Mouse (Mus musculus) lung, postnatal 0 days (tissue): ENCODE results near the gene Glmp. TPM values are rescaled to one million over a fixed set of nuclear protein-coding genes. Genes with fewer than 3 reads are reported as not detected.

Source experiments
- ATAC-seq: fragments of 200-750 bp; cut with Nextera tagmentation; 2 replicates; pipeline ENCODE4 v1.8.0; 2017; ENCODE audit warnings: moderate library complexity
- DNase-seq: peaks from one replicate; pipeline ENCODE4 v3.0.0-alpha.2; 2016; ENCODE audit warnings: low spot score
- H3K27ac ChIP-seq: fragments of 300-500 bp; sonication (generic); 2 replicates; pipeline ENCODE4 v1.5.1; 2014; ENCODE audit warnings: antibody characterized with exemption, mild to moderate bottlenecking, low read length, mixed read lengths
- H3K27me3 ChIP-seq: fragments of 300-500 bp; sonication (generic); replicated peaks from 2 replicates; pipeline ENCODE4 v1.6.1; 2014; ENCODE audit warnings: low read length, mixed read lengths; ENCODE audit not compliant: insufficient read depth
- H3K36me3 ChIP-seq: fragments of 300-500 bp; sonication (generic); 2 replicates; pipeline ENCODE4 v1.6.1; 2014; ENCODE audit warnings: low read length, mixed read lengths; ENCODE audit not compliant: insufficient read depth
- H3K4me1 ChIP-seq: fragments of 300-500 bp; sonication (generic); 2 replicates; pipeline ENCODE4 v1.6.1; 2014; ENCODE audit warnings: antibody characterized with exemption, low read depth, low read length, mixed read lengths; ENCODE audit not compliant: insufficient read depth
- H3K4me2 ChIP-seq: fragments of 300-500 bp; sonication (generic); replicated peaks from 2 replicates; pipeline ENCODE4 v1.6.1; 2014; ENCODE audit warnings: low read depth, mild to moderate bottlenecking, low read length, moderate library complexity, mixed read lengths
- H3K4me3 ChIP-seq: fragments of 300-500 bp; sonication (generic); 2 replicates; pipeline ENCODE4 v1.5.1; 2014; ENCODE audit warnings: low read depth, low read length
- H3K9ac ChIP-seq: fragments of 300-500 bp; sonication (generic); replicated peaks from 2 replicates; pipeline ENCODE4 v1.6.1; 2014; ENCODE audit warnings: low read depth, mild to moderate bottlenecking
- H3K9me3 ChIP-seq: fragments of 300-500 bp; sonication (generic); 2 replicates; pipeline ENCODE4 v1.6.1; 2016; ENCODE audit warnings: low read length, mixed read lengths
- CTCF ChIP-seq: IDR thresholded peaks from 2 replicates; pipeline ENCODE4 v1.5.1; 2016; ENCODE audit warnings: antibody characterized with exemption, mild to moderate bottlenecking
- EP300 ChIP-seq: IDR thresholded peaks from 2 replicates; pipeline ENCODE4 v1.6.1; 2016; ENCODE audit warnings: antibody characterized with exemption, mild to moderate bottlenecking, control low read depth
- WGBS: fragments of 180-500 bp; shearing (Covaris S2); extraction: QIAGEN DNeasy Blood & Tissue Kit; methylation state at CpG from one replicate; pipeline ENCODE4 v1.1.7; 2014; 5-methylcytosine and 5-hydroxymethylcytosine counted together
- polyA plus RNA-seq: library from polyadenylated mRNA; unstranded; fragments of >200 nt; fragmentation: Nextera tagmentation; extraction: Ambion mirVana; gene quantifications from 2 replicates; pipeline ENCODE4 v1.2.1, GENCODE M21; 2015

Glmp gene
- polyA plus RNA-seq, 1 experiment from 2014 or later = 273 TPM

DNA sequence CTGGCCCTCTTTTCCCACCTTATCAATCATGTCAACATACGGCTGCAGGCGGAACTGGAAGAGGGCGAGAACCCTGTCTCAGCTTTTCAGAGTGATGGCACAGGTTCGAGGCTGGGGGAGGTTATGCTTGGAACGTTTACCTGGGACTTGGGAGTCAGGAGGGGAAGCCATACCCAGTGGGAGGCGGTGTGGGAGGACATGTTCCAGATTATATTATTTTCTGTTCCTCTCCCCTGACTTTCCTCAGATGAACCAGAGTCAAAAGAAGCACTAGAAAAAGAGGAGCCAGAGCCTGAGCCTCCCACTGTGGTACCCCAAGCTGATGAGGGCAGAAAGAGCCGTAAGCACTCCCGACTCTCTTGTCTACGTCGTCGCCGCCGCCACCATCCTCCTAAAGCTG is 25.9 kb downstream of the Glmp start:
- 78% methylated on average over 13 of the region's 13 CpGs for WGBS
- H3K9ac ChIP-seq = no peak overlapping the region
- H3K9me3 ChIP-seq = no peaks in the 10 kb centered on the region
- ATAC-seq (no peak), DNase-seq (no peak)
- peaks cover 75% of the 10 kb centered on the region for H3K36me3 ChIP-seq
- H3K27me3 ChIP-seq = no peaks in the 10 kb centered on the region
- no peaks in the 10 kb centered on the region for H3K4me1 ChIP-seq
- TF ChIP-seq EP300 = no peak
- no peak for TF ChIP-seq CTCF
- no peak overlapping the region for H3K4me2 ChIP-seq
- H3K27ac ChIP-seq = no peak overlapping the region
- H3K4me3 ChIP-seq = no peak overlapping the region

DNA sequence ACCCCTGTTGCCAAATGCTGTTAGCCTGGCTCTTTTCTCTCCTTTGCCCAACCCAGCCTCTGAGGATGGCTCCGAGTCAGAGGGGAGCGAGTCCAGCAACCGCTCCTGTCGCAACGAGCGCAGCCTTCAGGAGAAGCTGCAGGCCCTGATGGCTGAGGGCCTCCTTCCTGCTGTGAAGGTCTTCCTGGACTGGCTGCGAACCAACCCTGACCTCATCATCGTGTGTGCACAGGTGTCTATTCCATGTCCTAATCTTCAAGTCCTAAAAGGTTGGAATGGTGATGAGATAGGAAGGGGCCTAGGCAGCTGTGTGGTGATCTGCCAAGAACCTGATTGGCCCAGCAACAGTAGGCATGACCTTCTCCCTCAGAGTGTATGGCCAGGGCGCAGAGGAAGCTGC is 28.1 kb downstream of the Glmp start:
- 81% methylated on average over 9 of the region's 9 CpGs for WGBS
- Histone ChIP-seq H3K27me3 (no peaks in the 10 kb centered on the region), H3K36me3 (peaks cover 76% of the 10 kb centered on the region), H3K4me3 (no peak overlapping the region), H3K9ac (no peak overlapping the region), H3K9me3 (no peaks in the 10 kb centered on the region), H3K4me1 (no peaks in the 10 kb centered on the region), H3K4me2 (no peak overlapping the region), H3K27ac (no peak overlapping the region)
- ATAC-seq (no peak), DNase-seq (no peak)
- TF ChIP-seq EP300 (no peak), CTCF (no peak)

DNA sequence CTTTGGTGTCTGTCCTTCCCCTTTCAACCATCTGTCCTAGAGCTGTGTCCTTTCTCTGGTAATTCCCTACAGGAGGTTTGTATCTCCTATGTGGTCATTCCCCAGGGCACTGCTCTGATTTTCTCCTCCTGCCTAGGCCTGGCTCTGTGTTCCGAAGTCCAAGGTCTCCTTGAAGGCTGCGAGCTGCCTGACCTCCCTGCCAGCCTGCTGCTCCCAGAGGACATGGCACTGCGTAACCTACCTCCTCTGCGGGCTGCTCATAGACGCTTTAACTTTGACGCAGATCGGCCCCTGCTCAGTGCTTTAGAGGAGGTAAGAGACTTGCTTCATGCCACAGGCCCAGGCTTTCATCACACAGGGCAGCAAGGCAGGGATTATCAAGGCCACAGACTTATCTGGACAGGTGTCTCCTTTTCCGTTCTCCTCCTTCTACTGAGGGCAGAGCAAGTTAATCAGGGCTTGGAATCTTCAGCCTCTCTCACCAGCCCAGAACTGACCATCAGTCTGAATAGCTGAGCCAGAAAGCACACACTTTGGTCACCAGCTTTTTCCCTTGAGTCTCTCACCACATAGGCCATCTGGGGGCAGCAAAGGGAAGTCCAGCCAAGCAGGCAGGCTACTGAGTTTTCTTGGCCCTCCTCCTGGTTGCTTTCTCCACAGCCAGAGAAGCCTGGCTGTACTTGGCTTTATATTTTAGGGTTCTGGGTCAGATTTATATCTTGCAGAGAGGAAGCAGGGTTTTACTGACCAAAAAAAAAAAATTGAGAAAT is 29.8 kb downstream of the Glmp start:
- H3K9me3 ChIP-seq = no peaks in the 10 kb centered on the region
- ATAC-seq = no peak
- no peak for DNase-seq
- no peak overlapping the region for H3K4me3 ChIP-seq
- H3K36me3 ChIP-seq = peaks cover 75% of the 10 kb centered on the region
- WGBS = 90% methylated on average over 8 of the region's 8 CpGs
- no peaks in the 10 kb centered on the region for H3K27me3 ChIP-seq
- H3K9ac ChIP-seq = no peak overlapping the region
- TF ChIP-seq EP300 (no peak), CTCF (no peak)
- H3K4me1 ChIP-seq = no peaks in the 10 kb centered on the region
- H3K4me2 ChIP-seq = no peak overlapping the region
- H3K27ac ChIP-seq = no peak overlapping the region

DNA sequence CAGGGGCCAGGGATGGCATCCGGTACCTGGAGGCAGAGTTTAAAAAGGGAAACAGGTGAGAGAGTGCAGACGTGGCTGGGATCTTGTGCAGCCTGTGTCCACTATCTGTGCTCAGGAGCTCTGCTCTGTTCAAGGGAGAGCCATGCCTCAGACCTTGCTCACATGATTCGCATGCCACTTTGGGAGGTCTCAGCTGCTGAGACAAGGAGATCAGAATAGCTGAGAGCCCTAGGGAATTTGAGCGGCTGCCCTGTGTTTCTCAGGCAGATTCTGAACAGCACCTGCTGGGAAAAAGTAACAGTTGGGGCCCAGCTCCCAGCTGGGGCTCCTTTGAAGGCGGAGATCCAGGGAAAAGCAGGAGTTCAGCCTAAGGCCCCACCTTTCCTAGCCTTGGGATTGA is 34.8 kb downstream of the Glmp start:
- Histone ChIP-seq H3K4me3 (no peak overlapping the region), H3K9ac (no peak overlapping the region), H3K36me3 (peaks cover 54% of the 10 kb centered on the region), H3K4me1 (peaks cover 2% of the 10 kb centered on the region; the same call in 1 of the 2 replicates), H3K4me2 (no peak overlapping the region), H3K9me3 (no peaks in the 10 kb centered on the region), H3K27me3 (no peaks in the 10 kb centered on the region), H3K27ac (no peak overlapping the region)
- 76% methylated on average over 5 of the region's 5 CpGs for WGBS
- ATAC-seq (no peak), DNase-seq (no peak)
- no peak for TF ChIP-seq CTCF
- no peak for TF ChIP-seq EP300

DNA sequence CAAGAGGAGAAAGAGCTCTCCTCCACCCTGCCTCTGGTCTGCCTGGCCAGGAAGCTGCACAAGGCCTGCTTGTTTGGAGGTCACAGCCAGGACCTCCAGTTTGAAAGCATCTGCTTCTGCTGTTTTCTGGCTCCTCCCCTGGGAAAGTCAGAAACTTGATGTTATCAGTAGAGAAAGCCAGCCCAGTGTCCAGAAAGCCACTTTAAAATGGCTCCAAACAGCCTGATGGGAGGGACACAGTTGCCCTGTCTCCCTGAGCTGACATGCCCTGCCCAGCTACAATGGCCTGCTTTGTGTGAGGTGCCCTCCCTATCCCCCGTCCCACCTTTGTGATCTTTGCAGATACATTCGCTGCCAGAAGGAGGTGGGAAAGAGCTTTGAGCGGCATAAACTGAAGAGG is 35.2 kb downstream of the Glmp start:
- ATAC-seq (no peak), DNase-seq (no peak)
- H3K27ac ChIP-seq = no peak overlapping the region
- peaks cover 52% of the 10 kb centered on the region for H3K36me3 ChIP-seq
- TF ChIP-seq CTCF = no peak
- no peak for TF ChIP-seq EP300
- H3K4me1 ChIP-seq = peaks cover 5% of the 10 kb centered on the region; the same call in 1 of the 2 replicates
- no peak overlapping the region for H3K4me2 ChIP-seq
- H3K9ac ChIP-seq = no peak overlapping the region
- H3K27me3 ChIP-seq = no peaks in the 10 kb centered on the region
- no peak overlapping the region for H3K4me3 ChIP-seq
- 58% methylated on average over 3 of the region's 3 CpGs for WGBS
- no peaks in the 10 kb centered on the region for H3K9me3 ChIP-seq

DNA sequence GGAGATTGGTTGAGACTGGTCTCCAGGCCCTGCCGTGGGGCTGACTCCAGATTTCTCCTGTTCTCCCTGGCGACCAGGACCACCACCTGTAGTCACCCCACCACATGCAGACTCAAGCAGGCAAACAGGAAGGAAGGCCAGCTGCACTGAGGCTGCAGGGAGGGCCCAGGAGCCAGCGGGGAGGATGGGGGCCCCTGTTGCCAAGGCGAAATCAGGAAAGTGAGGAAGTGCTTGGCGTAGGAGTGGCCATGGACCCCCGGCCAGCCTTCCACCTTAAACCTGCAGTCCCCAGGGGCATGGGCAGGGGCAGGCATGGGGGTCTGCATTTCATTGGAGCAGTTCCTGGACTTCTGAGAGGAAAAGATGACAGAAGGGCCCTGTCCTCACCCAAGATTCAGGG is 36.3 kb downstream of the Glmp start:
- H3K9me3 ChIP-seq = no peaks in the 10 kb centered on the region
- no peak overlapping the region for H3K4me2 ChIP-seq
- peaks cover 46% of the 10 kb centered on the region; the same call in 1 of the 2 replicates for H3K36me3 ChIP-seq
- H3K4me1 ChIP-seq = peaks cover 5% of the 10 kb centered on the region; the same call in 1 of the 2 replicates
- 59% methylated on average over 6 of the region's 6 CpGs for whole genome bisulfite sequencing
- no peak overlapping the region for H3K9ac ChIP-seq
- ATAC-seq (no peak), DNase-seq (no peak)
- H3K4me3 ChIP-seq = no peak overlapping the region
- TF ChIP-seq EP300 = no peak
- TF ChIP-seq CTCF = no peak
- no peak overlapping the region for H3K27ac ChIP-seq
- 0 out of 2 replicates have a peak, but pooled peaks cover 1% of the 10 kb centered on the region for H3K27me3 ChIP-seq
